8 mouse cellular contexts compared by ENCODE assay signal in genomic region chr2:119046649-119047611, GRCm38 (mm10). TPM values are rescaled to one million over a fixed set of nuclear protein-coding genes. Genes with fewer than 3 reads are reported as not detected.
DNase-seq lines count a peak whose midpoint lies in the region; ATAC-seq and TF ChIP-seq lines count a peak whose summit lies in the region.

Gene Knl1, plus strand, starts transcription at chr2:119047119.

- H3K9me3 ChIP-seq in hindbrain, embryonic 14.5 days (ENCODE audit: control insufficient read depth, low read length) = no peaks in the 10 kb centered on the region

- H3K4me1 ChIP-seq in hindbrain, embryonic 14.5 days (replicated peaks; ENCODE audit: control insufficient read depth, insufficient read depth, low read length) = no peaks in the 10 kb centered on the region

- H3K27me3 ChIP-seq in Patski = no peaks in the 10 kb centered on the region
- no peaks in the 10 kb centered on the region for H3K27me3 ChIP-seq in hindbrain, embryonic 14.5 days (ENCODE audit: control insufficient read depth, insufficient read depth, low read length)

- in situ Hi-C loops in Patski (cut with MboI; ENCODE audit: low pct_unique_long_range_greater_than_20kb) = no loop called here

- peak within 1 kb of the TSS; percentile 73 for H3K4me2 ChIP-seq in hindbrain, embryonic 14.5 days (replicated peaks)

- under 1% methylated on average over 77 of the region's 77 CpGs for WGBS in hindbrain, embryonic 14.5 days

- POLR2A ChIA-PET in Patski (lab: Charles Lee) = interaction anchor here (1.2 kb wide), 1 partner anchor 14 kb away, joined by 3 read pairs; no protein-coding TSS in a partner anchor

- DNase-seq in Patski (ENCODE audit: low read depth, low spot score) = peak; percentile 86
- peak; percentile 99 for DNase-seq in cerebellum, postnatal 14 days
- DNase-seq in frontal cortex, postnatal 25 days (ENCODE audit: low spot score in 2 of 2) = peak; percentile 100
- peak; percentile 100 for DNase-seq in hindbrain, embryonic 14.5 days (ENCODE audit: low spot score)
- peak; percentile 95 to 98 for DNase-seq in layer of hippocampus, postnatal 36 days
- DNase-seq in lung, postnatal 36 days = peak; percentile 98
- DNase-seq in retina, postnatal 1 day = peak; percentile 99
- DNase-seq in urinary bladder, adult 18-20 months (ENCODE audit: low spot score in 2 of 2) = peak; percentile 91 to 97

- peak; percentile 45 for ATAC-seq in Patski
- ATAC-seq in hindbrain, embryonic 14.5 days (ENCODE audit: low FRiP score) = peak; percentile 97

- peak within 1 kb of the TSS; percentile 45 for H3K9ac ChIP-seq in hindbrain, embryonic 14.5 days

- no peaks in the 10 kb centered on the region; the same call in 1 of the 2 replicates for H3K36me3 ChIP-seq in hindbrain, embryonic 14.5 days (replicated peaks; ENCODE audit: control insufficient read depth, insufficient read depth)

- CTCF ChIA-PET in Patski (lab: Charles Lee) = interaction anchor here (1.1 kb wide), 1 partner anchor 10 kb away, joined by 4 read pairs; no protein-coding TSS in a partner anchor

- peak within 1 kb of the TSS; percentile 76 for H3K27ac ChIP-seq in hindbrain, embryonic 14.5 days

- H3K4me3 ChIP-seq in hindbrain, embryonic 14.5 days (replicated peaks; ENCODE audit: low read length) = peak within 1 kb of the TSS; percentile 62

- TF ChIP-seq CTCF in Patski (IDR thresholded peaks at IDR 0.05) = no peak

RNA-seq across cellular contexts. Expression of gene Knl1, which starts in this region (rescaled TPM):
- 9.3 TPM for polyA plus RNA-seq in Patski (2021)
- 6.6 and 8.3 TPM in 2 replicates for polyA plus RNA-seq in hindbrain, embryonic 14.5 days (2014; fragmentation: Nextera tagmentation; extraction: Ambion mirVana)
- under 1 TPM; 0.37 to 0.48 TPM for total RNA-seq in layer of hippocampus, postnatal 36 days (2021)

Comparison
In these comparisons a context has a peak if more than half of its experiments do, and no peak if none do; other contexts are left out.
1. Peak in every context shown above with its lines: DNase-seq, ATAC-seq, H3K4me3 ChIP-seq and H3K27ac ChIP-seq.
2. Peak in DNase-seq in layer of hippocampus, postnatal 36 days; RNA of the gene not detected or under 1 TPM.